Mouse (Mus musculus) frontal cortex, postnatal 36 days (tissue): ENCODE measurements around the gene Ttc7.

Source experiments
- DNase-seq, 2 experiments: peaks; one replicate each; pipeline ENCODE4 v3.0.0; 2022; ENCODE audit warnings: low spot score in 2 of 2

Gene Ttc7

DNA sequence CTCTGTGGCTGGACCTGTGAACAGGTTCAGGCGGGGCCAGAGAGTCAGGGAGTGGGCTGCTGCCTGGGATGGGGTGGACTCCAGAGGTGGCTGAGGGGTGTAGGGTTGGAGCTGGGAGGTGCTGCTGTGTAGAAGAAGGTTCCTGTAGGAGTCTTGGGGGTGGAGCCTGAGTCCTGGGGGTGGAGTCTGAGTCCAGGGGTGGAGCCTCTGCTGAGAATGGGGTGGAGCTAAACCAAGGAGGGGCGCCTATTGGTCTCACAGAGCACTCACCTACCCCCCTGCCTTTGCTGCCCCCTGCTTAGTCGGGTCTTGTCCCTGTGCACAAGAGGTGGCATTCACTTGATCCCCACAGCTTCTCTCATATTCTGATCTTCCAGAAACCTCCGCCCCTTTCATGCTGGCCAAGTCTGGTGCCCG lies 31.9 kb downstream of the Ttc7 start:
- no peak for DNase-seq

DNA sequence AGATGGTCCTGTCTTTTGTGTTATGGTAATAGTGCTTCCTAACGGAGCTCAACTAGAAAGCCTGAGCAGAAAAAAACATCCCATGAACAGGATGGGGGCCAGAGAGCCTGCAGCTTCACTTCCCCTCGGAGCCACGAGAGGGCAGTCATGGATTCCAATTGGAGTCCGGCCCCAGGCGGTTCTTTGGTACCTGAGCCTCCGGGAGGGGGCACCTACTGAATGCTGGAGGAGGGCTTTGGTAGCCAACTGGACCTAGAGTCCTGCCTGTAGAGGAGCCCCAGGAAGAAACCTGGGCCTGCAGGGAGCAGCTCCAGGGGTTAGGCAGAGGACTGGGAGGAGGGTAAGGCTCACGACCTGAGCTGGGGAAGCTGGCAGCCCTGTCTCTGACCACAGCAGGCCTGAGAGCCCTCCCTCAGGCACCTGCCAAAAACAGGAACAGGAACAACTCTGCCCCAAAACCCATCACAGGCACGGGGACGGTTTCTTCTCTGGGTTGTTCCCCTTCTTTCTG lies 32.4 kb downstream of the Ttc7 start:
- peak; percentile 91 to 94 for DNase-seq

DNA sequence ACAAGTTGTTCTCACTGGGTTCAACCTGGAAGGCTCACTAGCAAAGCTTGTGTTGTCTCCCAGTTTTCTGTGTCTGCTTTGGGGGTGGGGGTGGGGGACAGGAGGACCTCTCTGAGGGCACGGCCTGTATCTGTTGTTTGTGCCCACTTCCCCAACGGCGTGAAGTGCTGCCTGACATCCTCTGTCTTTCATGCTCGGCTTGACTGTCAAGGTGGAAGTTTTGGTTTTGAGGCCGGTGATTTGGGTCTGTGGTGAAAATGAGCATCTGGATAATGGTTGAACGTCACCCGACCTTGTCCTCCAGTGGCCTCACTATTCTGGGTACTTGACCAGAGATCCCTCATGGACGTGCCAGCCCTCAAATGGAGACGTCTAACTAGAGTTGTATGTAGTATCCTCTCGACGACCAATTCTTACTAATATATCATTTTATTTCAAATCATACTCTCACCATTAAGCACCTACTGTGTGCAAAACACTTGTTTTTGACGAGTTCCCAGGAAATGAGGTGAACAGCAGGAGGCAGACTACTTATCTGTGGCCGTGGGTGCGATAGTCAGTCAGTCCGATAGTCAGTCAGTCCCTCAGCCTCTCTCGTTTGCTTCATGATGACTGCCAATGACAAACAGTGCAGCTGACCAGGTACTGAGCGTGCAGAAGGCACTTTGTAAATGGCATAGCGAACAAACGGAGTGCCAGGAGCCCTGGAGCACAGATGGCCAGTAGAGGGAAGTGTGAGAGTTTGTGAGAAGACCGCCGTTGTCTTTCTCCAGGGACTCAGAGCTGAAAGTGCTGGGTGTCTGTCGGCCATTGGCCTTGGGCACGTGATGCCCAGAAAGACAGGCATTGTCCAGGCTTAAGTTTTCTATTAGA lies 33.4 kb downstream of the Ttc7 start:
- DNase-seq = no peak

DNA sequence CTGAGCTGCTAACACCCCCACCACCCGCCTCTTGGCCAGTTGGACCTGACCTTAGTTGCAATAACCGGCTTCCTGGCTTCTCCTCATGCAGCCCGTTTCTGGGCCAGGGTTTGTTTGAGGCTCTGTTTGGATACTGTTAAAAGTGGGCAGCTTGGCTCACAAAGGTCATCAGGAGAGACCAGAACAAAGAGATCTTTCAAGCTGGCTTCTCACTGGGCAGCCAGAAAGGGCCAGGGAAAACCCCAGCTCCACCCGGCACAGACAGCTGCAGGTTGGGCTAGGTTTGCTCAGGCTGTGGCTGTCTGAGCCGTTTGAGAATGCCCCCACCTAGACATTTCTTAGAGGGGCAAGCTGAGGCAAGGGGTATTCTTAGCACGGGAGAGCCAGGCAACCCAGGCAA lies 34.6 kb downstream of the Ttc7 start:
- no peak for DNase-seq

DNA sequence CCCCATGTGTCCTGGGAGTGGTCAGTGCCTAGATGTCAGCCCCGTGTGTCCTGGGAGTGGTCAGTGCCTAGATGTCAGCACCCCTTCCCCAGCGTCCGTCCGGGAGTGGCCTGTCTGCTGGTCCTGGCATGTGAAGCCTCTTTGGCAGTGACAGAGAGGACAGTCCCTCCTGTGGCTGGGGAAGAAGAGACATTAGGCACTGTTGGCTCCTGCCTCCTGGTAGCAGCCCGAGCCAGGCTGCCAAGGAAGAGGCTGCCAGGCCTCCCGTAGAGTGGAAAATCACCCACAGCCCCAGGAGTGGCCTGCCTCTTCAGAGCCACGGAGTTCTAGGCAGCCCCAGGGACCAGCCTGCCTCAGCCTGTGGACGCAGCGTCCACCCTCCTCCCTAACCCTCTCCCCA lies 35.3 kb downstream of the Ttc7 start:
- DNase-seq = no peak

DNA sequence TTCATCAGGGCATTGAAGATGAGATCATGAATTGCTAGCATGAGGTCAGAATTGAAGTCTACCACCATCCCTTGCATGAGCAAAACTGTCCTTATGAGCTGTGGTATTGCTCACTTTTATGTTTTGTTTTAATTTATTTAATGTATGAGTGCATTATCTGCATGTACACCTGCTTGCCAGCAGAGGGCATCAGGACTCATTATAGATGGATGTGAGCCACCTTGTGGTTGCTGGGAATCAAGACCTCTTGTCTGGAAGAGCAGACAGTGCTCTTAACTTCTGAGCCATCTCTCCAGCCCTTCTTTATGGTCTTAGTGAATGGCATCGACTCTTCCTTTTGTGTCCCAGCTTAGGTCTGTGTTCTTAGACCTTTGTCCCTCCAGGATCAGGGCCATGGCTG lies 39.0 kb downstream of the Ttc7 start:
- DNase-seq = no peak

DNA sequence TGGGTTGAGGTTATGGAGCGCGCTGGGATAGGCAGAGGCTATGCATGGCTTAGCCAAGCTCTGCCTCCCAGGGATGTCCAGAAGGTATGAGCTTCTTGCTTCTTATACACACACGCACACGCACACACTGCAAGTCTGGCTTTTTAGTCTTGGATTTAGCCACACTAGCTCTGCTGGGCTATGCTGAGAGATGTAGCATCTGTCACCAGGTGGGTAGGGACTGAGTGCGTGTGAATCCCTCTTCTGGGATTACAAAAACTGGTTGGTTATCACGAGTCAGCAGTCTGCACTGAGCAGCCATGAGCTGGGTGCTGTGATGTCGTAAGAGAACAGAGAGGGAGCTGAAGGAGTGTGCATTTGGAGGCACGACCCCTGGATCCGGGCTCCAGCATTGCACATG lies 40.5 kb downstream of the Ttc7 start:
- no peak for DNase-seq

DNA sequence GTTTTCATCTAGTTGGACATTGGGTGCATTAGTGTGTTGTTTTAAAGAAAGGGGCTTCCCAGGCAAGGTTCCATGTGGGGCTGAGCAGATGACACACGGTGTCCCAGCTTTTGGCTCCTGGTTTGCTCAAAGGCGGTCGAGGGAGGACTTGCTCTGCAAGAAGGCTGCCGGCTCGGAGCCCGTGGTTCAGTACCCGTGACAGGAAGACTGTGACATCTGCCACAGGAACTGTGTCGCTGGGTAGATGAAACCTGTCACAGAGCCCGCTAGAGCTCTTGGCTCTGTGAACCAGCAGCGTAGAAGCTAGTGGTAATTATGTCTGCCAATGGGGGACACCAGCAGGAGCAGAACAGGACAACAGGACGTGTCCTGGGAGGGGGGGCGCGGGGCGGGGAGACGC lies 42.8 kb downstream of the Ttc7 start:
- DNase-seq = no peak

DNA sequence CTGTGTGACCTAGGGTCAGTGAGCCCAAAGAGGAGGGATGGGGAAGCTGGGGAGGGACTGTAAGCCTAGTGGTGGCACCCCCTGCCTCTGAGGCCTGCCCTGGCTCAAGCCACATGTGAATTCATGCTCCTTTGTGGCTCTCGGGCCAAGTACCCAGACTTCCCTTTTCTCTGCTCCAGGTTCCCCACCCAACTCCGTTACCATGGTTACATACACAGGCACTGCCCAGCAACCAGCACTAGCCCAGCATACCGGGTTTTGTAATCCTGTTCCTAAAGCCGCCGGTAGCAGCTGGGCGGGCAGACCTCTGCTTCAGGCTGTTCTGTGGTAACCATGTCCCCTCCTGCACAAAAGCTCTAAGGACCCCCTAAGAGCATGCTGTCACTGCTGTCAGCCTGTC lies 44.3 kb downstream of the Ttc7 start:
- DNase-seq = no peak

DNA sequence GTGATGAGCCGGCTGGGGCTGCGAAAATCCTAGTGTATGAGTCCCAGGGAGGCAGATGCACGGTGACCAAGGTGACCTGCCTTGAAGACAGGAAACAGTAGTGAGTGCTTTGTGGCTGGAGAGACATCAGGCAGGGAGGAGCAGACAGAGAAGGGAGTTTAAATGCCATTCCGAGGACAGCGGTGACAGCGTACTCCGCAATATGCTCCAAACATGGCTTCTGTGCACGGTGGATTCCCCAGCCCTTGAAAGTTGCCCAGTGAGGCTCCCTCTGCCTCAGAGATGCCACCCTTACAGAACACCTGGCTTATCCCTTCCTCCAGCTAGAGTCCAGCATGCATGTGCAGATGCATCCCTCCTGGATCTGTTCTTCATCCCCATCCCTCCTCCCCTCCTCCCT lies 45.0 kb downstream of the Ttc7 start:
- no peak for DNase-seq

DNA sequence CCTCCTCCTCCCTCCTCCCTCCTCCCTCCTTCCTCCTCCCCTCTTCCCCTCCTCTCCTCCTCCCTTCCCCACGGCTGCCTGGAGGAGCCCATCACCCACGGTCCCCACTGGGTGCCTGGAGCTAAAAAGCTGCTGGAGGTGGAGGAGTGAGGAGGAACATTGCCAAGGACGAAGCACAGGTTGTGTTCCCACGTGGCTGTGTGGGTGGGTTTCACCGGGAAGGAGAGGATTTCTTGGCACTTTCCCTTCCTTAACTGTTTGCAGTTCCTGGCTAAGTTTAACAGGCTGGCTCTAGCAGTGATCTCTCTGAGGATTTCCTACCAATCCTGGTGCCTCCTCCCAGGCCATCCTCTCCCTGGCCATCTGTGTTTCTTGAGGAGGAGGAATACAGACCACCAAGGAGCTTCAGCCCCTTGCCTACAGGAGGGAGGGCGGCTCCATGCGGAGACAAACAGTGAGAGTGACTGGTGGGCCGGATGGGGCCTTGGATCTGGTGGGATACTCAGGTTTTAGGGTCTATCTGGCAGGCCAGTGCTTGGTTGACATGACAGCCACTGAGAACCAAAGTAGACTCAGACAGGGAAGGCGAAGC lies 45.6 kb downstream of the Ttc7 start:
- peak; percentile 88 to 93 for DNase-seq

DNA sequence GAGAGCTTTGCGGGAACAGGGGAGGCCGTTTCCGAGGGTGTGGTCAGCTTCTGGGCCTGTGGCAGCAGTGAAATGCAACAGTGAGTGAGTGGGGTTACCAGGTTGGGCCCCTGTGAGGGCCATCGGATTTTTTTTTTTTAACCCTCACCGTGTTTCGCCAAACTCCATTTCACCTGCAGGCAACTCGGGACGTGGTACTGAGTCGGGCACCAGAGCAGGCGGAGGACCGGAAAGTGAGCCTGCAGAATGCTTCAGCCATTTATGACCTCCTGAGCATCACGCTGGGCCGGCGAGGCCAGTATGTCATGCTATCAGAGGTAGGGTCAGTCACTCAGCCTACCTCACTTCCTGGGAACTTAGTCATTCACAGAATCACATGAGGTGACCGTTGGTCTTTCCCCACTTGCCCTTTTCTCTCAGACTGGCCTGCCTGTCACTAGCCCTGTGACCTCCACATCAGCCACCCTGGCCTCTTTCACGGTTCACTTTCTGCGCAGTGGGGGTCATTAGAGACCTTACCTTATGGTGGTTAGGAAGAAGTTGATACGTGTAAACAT lies 46.5 kb downstream of the Ttc7 start:
- DNase-seq = no peak

DNA sequence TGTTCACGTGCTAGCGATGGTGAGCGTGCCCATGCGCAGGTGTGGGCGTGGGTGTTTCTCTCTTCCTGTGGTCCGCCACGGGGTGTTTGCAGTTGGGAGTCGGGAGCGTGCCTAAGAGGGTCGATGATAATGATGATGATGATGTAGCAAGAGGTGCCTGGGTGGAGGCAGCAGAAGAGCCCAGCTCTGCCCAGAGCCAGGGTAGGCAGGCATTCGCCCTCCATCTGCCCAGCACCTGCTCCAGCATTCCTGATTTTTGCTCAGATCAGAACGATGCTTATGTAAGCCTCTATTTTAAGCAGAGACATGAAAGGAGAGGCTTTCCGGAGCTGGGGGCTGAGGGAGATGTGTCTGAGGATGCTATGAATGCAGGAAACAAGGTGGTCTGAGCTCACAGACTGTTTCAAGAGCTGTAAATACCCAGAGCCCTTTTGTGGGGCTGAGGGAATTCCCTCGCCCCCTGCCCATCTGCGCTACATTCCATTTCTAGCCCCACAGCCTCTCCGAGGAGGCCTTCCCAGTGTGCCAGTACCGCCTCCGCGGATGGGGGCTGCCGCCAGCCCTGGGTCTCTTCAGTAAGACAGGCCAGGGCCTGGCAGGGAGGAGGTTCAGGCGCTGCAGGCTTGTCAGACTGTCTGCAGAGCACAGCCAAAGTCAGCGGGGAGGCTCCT lies 47.7 kb downstream of the Ttc7 start:
- peak; percentile 89 to 92 for DNase-seq

DNA sequence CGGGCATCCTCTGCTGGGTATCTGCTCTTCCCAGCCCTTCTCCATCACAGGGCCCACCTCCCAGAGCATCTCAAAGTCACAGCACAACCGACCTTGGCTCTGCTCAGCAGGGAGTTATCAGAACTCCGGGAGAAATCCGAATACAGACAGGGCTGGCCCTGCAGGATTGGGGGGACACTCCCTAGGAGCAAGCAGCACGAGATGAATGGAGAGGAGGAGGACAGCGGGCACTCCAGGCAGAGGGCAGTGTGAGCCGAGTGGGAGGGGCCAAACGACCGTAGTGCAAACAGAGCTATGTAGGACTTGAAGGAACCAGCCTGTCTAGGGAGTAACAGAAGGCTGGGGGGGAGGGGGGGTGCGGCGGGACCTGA lies 48.2 kb downstream of the Ttc7 start:
- DNase-seq = no peak

DNA sequence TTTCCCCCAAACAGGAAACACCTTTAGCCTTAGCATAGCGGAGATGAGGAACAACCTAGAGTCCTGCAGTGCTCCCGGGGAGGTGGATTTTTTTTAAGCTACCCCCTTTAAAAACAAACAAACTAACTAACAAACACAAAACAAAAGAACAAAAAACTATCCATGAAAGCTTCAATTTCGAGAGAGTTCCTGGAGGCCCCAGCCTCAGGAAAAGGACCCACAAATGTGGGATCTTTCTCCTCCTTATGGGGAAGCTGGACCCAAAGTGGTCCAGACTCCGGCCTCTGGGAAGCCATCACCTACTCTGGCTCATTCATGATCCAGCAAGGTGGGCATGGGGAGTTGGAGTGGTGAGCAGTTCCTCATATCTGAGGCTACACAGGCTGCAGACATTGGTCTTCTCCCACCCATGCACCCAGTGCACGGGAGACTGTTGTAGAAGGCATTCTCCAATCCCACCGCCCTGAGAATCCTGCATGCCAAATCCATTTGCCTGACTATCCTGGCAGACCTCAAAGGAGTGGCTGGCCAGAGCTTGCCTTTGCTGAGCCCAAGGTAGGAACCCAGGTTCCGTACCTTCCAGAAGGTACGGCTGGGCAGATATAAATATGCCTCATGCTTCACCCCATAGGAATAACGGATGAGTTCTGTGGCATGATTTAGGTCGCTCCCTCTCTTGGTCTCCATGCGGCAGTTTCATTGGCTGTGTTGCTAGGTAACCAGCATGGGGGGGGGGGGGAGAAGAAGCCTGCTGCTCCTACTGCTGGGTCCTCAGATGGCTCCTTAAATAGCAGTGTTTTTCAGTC lies 48.9 kb downstream of the Ttc7 start:
- DNase-seq = no peak

DNA sequence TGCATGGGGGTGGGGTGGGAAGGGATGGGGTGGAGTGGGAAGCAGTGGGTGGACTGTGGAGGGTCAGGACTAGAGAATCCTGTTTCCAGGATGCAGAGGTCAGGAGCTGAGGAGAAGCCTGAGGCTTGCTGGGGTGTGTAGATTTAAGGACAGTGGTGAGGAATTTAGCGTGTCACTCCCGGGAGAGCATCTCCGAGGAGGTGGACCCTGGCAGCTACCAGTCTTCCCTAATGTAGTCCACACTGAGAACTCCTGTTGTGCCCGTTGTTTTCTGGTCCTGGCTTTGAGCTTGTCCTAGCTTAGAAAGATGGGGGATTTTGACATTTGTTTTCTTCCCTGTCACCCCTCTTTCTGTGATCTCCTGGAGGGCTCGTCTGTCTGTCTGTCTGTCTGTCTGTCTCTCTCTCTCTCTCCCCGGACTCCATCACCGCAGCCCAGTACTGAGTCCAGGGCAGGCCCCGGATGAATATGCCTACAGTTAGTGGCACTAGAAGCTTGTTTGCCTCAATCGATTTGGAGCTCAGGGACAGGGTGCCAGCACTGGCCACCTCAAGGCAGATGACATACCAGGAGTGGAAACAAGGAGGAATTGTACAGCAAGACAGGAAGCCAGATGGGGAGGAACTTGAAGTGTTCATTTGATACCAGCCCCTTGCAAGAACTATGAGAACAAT lies 49.6 kb downstream of the Ttc7 start:
- DNase-seq = no peak

DNA sequence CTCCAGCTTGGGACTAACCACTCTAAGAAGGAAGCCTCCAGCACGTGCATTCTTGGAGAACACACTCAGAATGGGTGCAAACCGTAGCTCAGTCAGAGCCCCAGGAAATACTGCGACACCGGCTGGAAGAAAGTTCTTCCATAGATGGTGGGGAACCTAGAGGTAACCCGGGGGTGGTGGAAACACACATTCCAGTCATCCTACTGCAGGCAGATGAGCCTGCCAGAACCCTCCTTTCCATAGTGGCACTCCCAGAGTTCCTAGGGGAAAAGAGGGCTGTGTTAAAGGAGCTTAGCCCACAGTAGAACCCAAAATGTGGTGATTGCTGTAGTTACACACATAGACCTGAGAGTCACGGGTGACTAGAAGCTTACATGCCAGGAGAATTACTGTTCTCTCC lies 50.2 kb downstream of the Ttc7 start:
- peak in 1 of 2 experiments; percentile 68 for DNase-seq

DNA sequence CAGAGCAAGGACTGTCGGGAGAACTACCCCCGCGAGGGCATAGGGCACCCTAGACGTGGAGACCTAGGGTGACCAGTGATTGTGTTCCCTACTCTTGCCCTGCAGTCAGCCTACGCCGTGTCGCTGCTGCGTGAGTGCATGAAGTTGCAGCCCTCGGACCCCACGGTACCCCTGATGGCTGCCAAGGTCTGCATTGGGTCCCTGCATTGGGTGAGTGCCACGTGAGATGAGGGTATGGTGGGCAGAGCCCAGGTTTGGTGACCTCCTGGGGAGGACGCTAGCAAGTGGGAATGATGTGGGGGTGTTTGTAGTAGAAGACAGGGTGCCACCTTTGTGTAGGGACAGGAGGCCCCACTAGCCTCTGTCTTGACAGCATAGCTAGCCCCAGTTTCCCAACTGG lies 51.5 kb downstream of the Ttc7 start:
- DNase-seq = no peak

DNA sequence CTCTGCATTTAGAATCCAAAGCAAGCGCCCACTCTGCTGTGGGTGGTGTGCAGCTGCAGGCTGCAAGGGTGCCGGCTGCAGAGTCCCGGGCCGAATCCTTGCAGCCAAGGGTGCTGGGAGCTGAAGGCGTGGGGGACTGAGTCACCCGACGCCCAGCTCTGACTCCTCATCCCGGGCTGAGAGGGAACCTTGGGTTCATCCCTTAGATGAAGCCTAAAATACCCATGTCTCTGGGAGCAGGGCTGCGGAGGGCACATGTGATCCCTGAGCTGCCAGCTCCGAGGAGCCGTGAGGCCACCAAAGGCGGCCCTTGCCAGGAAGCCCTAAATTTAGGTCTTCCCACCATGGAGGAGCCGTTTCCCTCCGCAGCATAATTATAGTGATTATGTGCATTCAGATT lies 52.5 kb downstream of the Ttc7 start:
- no peak for DNase-seq

DNA sequence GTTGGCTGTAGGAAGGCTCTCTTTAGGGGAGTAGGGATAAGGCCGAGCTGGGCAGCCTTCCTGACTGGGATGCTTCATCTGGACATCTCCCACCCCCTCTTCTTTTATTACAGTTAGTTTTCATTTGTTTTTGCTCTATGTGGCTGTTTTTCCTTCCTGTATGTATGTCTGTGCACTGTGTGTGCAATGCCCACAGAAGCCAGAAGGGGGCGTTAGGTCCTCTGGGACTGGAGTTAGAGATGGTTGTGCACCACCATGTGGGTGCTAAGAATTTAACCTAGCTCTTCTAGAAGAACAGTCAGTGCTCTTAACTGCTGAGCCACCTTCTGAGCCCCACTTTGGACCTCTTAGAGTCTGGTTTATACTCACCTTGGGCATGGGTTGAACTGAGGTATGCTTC lies 53.0 kb downstream of the Ttc7 start:
- no peak for DNase-seq

DNA sequence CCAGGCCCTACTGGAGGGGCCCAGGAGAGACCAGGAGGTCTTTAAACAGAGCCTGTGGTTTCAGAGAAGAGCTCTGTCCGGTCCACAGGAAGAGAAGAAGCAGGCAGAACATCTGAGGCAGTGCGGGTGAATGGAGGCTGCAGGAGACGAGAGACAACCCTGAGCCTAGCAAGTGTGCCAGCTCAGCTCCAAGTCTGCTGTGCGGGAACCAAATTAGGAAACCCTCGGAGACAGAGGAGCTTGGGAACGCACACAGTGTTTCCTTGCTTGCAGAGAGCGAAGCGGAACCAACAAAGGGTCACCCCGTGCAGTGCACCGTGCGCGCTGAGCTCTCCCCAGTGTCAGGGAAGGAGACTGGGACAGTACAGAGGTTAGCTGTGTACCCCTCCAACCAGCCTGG lies 54.2 kb downstream of the Ttc7 start:
- no peak for DNase-seq
